Mouse (Mus musculus): ENCODE results near the gene Map3k5. TPM values are rescaled to one million over a fixed set of nuclear protein-coding genes. Genes with fewer than 3 reads are reported as not detected.

Map3k5 gene
- polyA plus RNA-seq, 1 experiment from 2014 or later: 3.0 TPM

- whole genome bisulfite sequencing: 88% methylated on average over 5 of the region's 5 CpGs
Measured at GRCm38 (mm10) chr10:20159308-20159707, 225.0 kb downstream of the Map3k5 start.

DNA sequence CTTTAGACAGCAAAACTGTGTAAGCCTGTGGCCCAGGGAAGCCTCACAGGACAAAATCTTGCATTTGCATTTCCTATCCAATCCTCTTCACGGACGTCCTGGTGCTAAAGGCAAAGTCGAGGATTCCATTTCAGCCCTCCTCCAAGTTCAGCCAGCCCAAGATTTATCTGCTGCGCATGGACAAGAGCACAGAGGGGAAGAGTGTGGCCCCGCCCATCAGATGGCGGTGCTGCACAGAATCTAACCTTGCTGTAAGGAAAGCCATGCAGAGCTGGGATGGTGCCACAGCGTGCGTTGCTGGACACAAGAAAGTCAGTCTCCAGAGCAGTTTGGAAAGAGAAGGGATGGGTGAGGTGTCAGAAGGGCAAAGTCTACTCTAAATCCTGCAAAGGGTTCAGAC lies 226.6 kb downstream of the Map3k5 start:
- Histone ChIP-seq H3K4me1 (no peaks in the 10 kb centered on the region), H3K4me2 (0 out of 2 replicates have a peak overlapping the region, but pooled peaks have one; percentile 16), H3K9me3 (replicated peaks) (no peaks in the 10 kb centered on the region), H3K9ac (no peak overlapping the region), H3K27me3 (no peaks in the 10 kb centered on the region), H3K27ac (no peak overlapping the region), H3K4me3 (replicated peaks) (no peak overlapping the region), H3K36me3 (no peaks in the 10 kb centered on the region)
- WGBS: 52% methylated on average over 8 of the region's 8 CpGs
- 0 out of 2 replicates have a peak, but pooled peaks have one; percentile 33 for ATAC-seq (replicated peaks; ENCODE audit: low FRiP score)

More at GRCm38 (mm10) chr10:20159308-20159707, 225.0 kb downstream of the Map3k5 start:
- Histone ChIP-seq H3K27ac (no peak overlapping the region), H3K4me2 (no peak overlapping the region), H3K27me3 (no peaks in the 10 kb centered on the region), H3K9ac (no peak overlapping the region), H3K9me3 (replicated peaks) (no peaks in the 10 kb centered on the region), H3K4me3 (replicated peaks) (no peak overlapping the region), H3K4me1 (no peaks in the 10 kb centered on the region), H3K36me3 (no peaks in the 10 kb centered on the region)
- ATAC-seq (replicated peaks; ENCODE audit: low FRiP score): no peak

- 68% methylated on average over 5 of the region's 5 CpGs for WGBS
- ATAC-seq (replicated peaks; ENCODE audit: low FRiP score): no peak
Measured at GRCm38 (mm10) chr10:20164810-20165209, 230.5 kb downstream of the Map3k5 start.

DNA sequence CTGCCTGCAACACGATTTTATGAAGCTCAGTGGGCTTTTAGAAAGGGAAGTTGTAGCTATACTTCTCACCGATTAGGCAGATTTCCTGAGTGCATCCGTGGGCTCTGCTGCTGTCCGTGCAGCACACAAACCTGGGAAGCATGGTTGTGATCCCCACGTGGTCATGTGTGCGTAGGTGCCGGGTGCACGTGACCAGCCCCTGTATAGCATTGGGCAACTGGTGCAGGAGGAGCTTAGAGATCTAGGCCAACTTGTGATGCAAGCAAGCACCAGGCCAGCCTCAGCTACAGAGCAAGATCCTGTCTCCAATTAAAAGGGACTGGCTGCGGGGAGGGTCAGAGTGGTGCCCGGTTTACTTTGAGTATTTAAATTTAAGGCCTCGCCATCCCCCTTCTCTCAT lies 232.5 kb downstream of the Map3k5 start:
- H3K9me3 ChIP-seq (replicated peaks): no peaks in the 10 kb centered on the region
- 72% methylated on average over 11 of the region's 11 CpGs for whole genome bisulfite sequencing
- H3K27ac ChIP-seq: no peak overlapping the region
- no peak overlapping the region for H3K9ac ChIP-seq
- H3K4me1 ChIP-seq: peaks cover 22% of the 10 kb centered on the region
- no peak overlapping the region for H3K4me2 ChIP-seq
- H3K4me3 ChIP-seq (replicated peaks): no peak overlapping the region
- H3K27me3 ChIP-seq: no peaks in the 10 kb centered on the region
- no peaks in the 10 kb centered on the region for H3K36me3 ChIP-seq
- ATAC-seq (replicated peaks; ENCODE audit: low FRiP score): no peak

More at GRCm38 (mm10) chr10:20164810-20165209, 230.5 kb downstream of the Map3k5 start:
- Histone ChIP-seq H3K9me3 (replicated peaks) (no peaks in the 10 kb centered on the region), H3K4me2 (no peak overlapping the region), H3K4me3 (replicated peaks) (no peak overlapping the region), H3K9ac (no peak overlapping the region), H3K36me3 (no peaks in the 10 kb centered on the region), H3K27ac (no peak overlapping the region), H3K27me3 (no peaks in the 10 kb centered on the region), H3K4me1 (0 out of 2 replicates have a peak, but pooled peaks cover 2% of the 10 kb centered on the region)

DNA sequence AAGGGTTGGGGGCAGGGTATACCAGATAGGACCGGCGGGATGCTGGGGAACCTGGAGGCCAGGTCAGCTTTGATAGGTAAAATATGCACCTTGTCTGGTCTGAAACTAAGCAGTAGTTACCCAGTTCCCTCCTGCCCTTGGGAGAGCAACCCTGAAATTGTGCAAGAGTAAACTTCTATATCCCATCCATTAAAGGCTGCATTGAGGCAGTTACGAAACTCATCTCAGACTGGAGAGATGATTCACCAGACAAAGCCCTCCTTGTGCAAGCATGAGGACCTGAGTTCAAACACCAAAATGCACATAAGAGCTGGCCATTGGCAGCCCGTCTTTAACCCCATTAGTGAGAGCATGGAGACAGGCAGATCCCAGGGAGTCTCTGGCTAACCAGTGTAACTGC lies 233.2 kb downstream of the Map3k5 start:
- no peak for ATAC-seq (replicated peaks; ENCODE audit: low FRiP score)
- H3K27ac ChIP-seq: no peak overlapping the region
- peaks cover 24% of the 10 kb centered on the region for H3K4me1 ChIP-seq
- H3K9me3 ChIP-seq (replicated peaks): no peaks in the 10 kb centered on the region
- no peaks in the 10 kb centered on the region for H3K27me3 ChIP-seq
- no peaks in the 10 kb centered on the region for H3K36me3 ChIP-seq
- H3K4me3 ChIP-seq (replicated peaks): no peak overlapping the region
- H3K4me2 ChIP-seq: no peak overlapping the region
- WGBS: 89% methylated on average over 4 of the region's 4 CpGs
- H3K9ac ChIP-seq: no peak overlapping the region

DNA sequence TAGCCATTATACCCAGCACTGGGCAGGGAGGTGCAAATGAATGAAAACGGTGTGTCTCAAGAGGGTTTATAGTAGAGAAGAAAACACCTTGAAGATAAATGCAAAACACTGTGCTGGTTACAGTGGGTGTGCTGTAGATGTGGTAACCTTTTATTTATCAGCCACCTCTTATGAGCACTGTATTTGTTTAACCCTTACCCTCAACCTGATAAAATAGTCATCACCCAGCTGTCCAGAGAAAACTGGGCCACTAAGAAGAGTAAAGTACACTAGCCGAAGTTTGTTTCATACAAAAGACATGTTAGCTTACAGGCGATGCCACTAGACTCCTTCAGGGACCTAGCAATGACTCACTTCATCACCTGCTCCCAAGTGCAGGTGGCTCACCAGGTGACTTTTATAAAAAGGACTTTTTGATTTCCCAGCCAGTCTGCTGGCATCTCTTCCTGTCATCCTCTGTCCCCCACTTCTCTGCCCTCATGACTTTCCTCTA lies 235.0 kb downstream of the Map3k5 start:
- H3K4me2 ChIP-seq: no peak overlapping the region
- H3K9ac ChIP-seq: no peak overlapping the region
- H3K27me3 ChIP-seq: no peaks in the 10 kb centered on the region
- no peak overlapping the region for H3K4me3 ChIP-seq (replicated peaks)
- no peaks in the 10 kb centered on the region for H3K9me3 ChIP-seq (replicated peaks)
- peaks cover 32% of the 10 kb centered on the region for H3K4me1 ChIP-seq
- WGBS: 79% methylated on average over 3 of the region's 3 CpGs
- ATAC-seq (replicated peaks; ENCODE audit: low FRiP score): no peak
- no peak overlapping the region for H3K27ac ChIP-seq
- H3K36me3 ChIP-seq: no peaks in the 10 kb centered on the region

GRCm38 (mm10) chr10:20169927-20170604 lies 235.8 kb downstream of the Map3k5 start:
- peak overlapping the region; percentile 21 for H3K4me3 ChIP-seq (replicated peaks)
- no peak for ATAC-seq (replicated peaks; ENCODE audit: low FRiP score)

GRCm38 (mm10) chr10:20170605-20171088 lies 236.4 kb downstream of the Map3k5 start:
- Histone ChIP-seq H3K36me3 (no peaks in the 10 kb centered on the region), H3K27ac (peak overlapping the region; percentile 51), H3K9ac (no peak overlapping the region), H3K27me3 (no peaks in the 10 kb centered on the region), H3K4me3 (replicated peaks) (peak overlapping the region; percentile 21; the same call in 1 of the 2 replicates), H3K4me1 (peaks cover 34% of the 10 kb centered on the region), H3K9me3 (replicated peaks) (no peaks in the 10 kb centered on the region), H3K4me2 (peak overlapping the region; percentile 55)
- 36% methylated on average over 11 of the region's 11 CpGs for WGBS
- peak; percentile 93 for ATAC-seq (replicated peaks; ENCODE audit: low FRiP score)

More at GRCm38 (mm10) chr10:20169927-20170604, 235.8 kb downstream of the Map3k5 start:
- H3K9ac ChIP-seq: no peak overlapping the region
- H3K9me3 ChIP-seq (replicated peaks): no peaks in the 10 kb centered on the region
- no peaks in the 10 kb centered on the region for H3K27me3 ChIP-seq
- 31% methylated on average over 19 of the region's 19 CpGs for WGBS
- H3K4me1 ChIP-seq: peaks cover 34% of the 10 kb centered on the region
- H3K4me2 ChIP-seq: peak overlapping the region; percentile 55
- no peaks in the 10 kb centered on the region for H3K36me3 ChIP-seq
- H3K27ac ChIP-seq: 0 out of 2 replicates have a peak overlapping the region, but pooled peaks have one; percentile 51

DNA sequence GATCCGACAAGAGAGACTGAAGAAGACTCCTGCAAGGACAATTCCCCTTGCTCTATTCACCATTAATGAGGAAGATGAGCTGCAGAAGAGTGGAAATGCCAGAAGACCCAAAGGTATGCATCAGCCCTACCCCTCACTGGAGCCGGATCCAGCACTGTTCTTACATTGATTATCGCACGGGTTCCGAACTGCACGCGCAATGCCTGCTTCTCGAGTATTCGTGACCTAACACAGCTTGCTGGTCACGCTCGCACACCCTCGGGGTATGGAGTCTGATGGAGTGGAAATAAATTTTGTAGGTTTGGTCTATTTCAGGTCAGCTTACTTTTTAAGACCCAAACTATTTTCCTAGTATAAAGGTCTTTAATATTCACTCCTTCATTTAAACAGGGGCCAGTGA lies 236.9 kb downstream of the Map3k5 start:
- Histone ChIP-seq H3K36me3 (no peaks in the 10 kb centered on the region), H3K9me3 (replicated peaks) (no peaks in the 10 kb centered on the region), H3K27me3 (no peaks in the 10 kb centered on the region), H3K4me1 (peaks cover 34% of the 10 kb centered on the region), H3K4me3 (replicated peaks) (no peak overlapping the region), H3K4me2 (peak overlapping the region; percentile 55), H3K27ac (peak overlapping the region; percentile 51), H3K9ac (no peak overlapping the region)
- peak; percentile 44; the same call in 1 of the 2 replicates for ATAC-seq (replicated peaks; ENCODE audit: low FRiP score)
- 50% methylated on average over 12 of the region's 12 CpGs for WGBS

DNA sequence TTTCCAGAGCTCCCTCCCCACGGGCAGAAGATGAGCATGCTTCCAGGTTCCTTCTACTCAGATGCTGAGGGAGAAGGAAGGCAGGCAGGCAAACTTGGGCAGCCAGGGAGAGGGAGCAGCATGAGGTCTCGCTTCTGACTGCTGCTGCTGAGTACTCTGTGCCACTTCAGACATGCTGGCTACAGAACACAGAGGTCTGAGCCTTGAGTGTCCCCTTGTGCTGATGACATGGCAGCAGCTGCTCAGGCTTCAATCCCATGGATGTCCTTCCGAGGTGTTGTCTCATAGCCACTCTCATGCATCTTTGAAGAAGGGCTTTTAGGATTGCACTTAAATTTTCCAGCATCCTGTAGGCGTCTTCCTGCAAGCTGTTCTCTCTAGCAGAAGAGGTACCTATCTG lies 237.5 kb downstream of the Map3k5 start:
- Histone ChIP-seq H3K4me2 (peak overlapping the region; percentile 19; the same call in 1 of the 2 replicates), H3K27me3 (no peaks in the 10 kb centered on the region), H3K9ac (no peak overlapping the region), H3K27ac (peak overlapping the region; percentile 45; the same call in 1 of the 2 replicates), H3K9me3 (replicated peaks) (no peaks in the 10 kb centered on the region), H3K4me1 (peaks cover 34% of the 10 kb centered on the region), H3K4me3 (replicated peaks) (no peak overlapping the region), H3K36me3 (no peaks in the 10 kb centered on the region)
- WGBS: 49% methylated on average over 4 of the region's 4 CpGs
- ATAC-seq (replicated peaks; ENCODE audit: low FRiP score): no peak

GRCm38 (mm10) chr10:20173733-20174132 lies 239.5 kb downstream of the Map3k5 start:
- WGBS: 60% methylated on average over 4 of the region's 4 CpGs
- Histone ChIP-seq H3K4me2 (no peak overlapping the region), H3K9ac (no peak overlapping the region), H3K27me3 (no peaks in the 10 kb centered on the region), H3K4me1 (peaks cover 40% of the 10 kb centered on the region), H3K9me3 (replicated peaks) (no peaks in the 10 kb centered on the region), H3K4me3 (replicated peaks) (no peak overlapping the region), H3K36me3 (no peaks in the 10 kb centered on the region), H3K27ac (no peak overlapping the region)
- no peak for ATAC-seq (replicated peaks; ENCODE audit: low FRiP score)

DNA sequence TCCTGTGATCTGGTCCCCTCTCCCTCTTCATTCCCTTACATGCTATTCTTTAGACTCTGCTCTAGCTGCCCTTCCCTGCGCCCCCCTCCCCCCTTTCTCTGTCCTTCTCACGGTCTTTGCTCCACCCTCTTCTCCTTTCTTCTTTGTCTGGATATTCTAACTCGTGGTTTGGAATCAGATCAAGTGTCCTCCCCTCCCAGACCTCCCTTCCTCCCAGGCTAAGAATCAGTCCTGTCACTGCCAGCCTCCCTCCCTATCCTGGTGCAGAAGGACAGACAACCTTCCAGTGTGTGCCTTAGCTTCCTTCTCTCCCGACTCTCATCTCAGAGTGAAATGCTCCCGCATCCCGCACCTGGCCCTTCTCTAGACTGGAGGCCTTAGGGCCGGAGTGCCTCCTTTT lies 241.8 kb downstream of the Map3k5 start:
- H3K4me3 ChIP-seq (replicated peaks): no peak overlapping the region
- 75% methylated on average over 7 of the region's 7 CpGs for WGBS
- no peak for ATAC-seq (replicated peaks; ENCODE audit: low FRiP score)

More for the DNA sequence above, 241.8 kb downstream of the Map3k5 start:
- H3K4me2 ChIP-seq: no peak overlapping the region
- no peaks in the 10 kb centered on the region for H3K36me3 ChIP-seq
- H3K4me1 ChIP-seq: peaks cover 33% of the 10 kb centered on the region
- H3K27ac ChIP-seq: no peak overlapping the region
- H3K9ac ChIP-seq: no peak overlapping the region
- no peaks in the 10 kb centered on the region for H3K9me3 ChIP-seq (replicated peaks)
- no peaks in the 10 kb centered on the region for H3K27me3 ChIP-seq

Measured in kidney, embryonic 15.5 days (tissue).